Mouse (Mus musculus) right cerebral cortex, postnatal 10 days (tissue): ENCODE data around the gene Cd163l1.

ENCODE experiments used
- DNase-seq, 2 experiments: peaks; one replicate each; pipeline ENCODE4 v3.0.0; 2021; ENCODE audit warnings: low spot score in 2 of 2

Cd163l1 gene

GRCm38 (mm10) chr7:140220375-140220774 lies 2.3 kb downstream of the Cd163l1 start:
- no peak for DNase-seq

DNA sequence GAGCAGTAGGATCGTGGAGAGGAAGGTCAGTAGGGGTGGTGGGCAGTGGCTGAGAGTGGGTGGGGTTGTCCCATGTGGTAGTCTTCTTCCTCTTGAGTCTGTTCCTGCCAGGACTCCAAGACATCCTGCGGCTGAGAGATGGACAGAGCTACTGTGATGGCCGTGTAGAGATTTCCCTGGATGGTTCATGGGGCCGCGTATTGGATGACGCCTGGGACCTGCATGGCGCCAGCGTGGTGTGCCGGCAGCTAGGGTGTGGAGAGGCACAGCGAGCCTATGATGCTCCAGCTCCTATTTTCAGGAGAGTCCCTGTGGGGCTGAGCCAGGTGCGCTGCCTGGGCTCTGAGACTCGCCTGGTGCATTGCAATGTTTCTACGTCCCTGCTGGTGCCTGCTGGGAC lies 6.1 kb downstream of the Cd163l1 start:
- DNase-seq = no peak

GRCm38 (mm10) chr7:140228476-140228875 lies 10.4 kb downstream of the Cd163l1 start:
- no peak for DNase-seq

- DNase-seq = no peak
Measured at GRCm38 (mm10) chr7:140231026-140231425, 13.0 kb downstream of the Cd163l1 start.

DNA sequence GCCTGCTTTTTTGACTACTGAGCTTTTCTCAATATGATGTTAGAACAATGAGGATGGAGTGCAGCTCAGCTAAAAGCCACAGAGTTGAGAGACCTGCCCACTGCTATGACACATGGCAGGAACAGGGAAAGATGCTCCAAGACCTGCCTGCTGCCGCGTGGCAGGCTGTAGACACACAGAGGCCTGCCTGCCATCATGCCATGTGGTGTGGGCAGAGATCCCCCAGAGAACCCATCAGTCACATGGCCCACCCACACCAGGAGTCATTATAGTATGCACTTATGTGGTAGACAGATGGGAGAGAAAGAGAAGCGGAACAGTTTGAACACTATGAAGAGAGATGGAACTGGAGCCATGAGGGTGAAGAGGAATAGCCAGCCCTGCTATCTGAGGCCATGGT lies 15.6 kb downstream of the Cd163l1 start:
- no peak for DNase-seq

- no peak for DNase-seq
Measured at GRCm38 (mm10) chr7:140247216-140247615, 29.1 kb downstream of the Cd163l1 start, which contains the start of gene 5830411N06Rik. 5830411N06Rik (plus strand) TSS chr7:140247284.

DNA sequence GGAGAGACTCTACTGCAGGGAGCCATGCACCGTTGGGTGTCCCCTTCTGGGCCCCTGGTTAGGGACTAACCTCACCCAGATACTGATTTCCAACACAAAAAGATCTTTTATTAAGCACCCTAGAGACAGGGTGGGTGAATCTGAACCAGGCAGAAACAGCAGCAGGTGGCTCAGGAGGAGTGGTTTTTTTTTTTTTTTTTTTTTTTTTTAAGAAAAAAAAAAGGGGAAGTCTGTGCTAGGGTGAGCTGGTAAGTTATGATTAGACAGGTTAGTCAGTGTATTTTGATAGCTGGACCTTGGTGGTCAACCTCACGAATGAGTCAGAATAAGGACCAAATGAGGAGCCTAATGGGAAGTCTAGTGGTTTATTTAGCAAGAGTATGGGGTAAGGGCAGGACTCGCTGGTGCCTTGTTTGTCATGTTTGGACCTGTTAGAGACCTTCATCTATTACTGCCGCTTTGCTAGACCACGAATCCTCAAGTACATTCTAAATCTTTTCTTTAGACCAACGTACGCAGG lies 35.8 kb downstream of the Cd163l1 start:
- DNase-seq = no peak
